Mouse (Mus musculus): ENCODE measurements around the gene Fryl. TPM values are rescaled to one million over a fixed set of nuclear protein-coding genes. Genes with fewer than 3 reads are reported as not detected.

Fryl gene
- polyA plus RNA-seq, 1 experiment from 2014 or later = 20.8 TPM

DNA sequence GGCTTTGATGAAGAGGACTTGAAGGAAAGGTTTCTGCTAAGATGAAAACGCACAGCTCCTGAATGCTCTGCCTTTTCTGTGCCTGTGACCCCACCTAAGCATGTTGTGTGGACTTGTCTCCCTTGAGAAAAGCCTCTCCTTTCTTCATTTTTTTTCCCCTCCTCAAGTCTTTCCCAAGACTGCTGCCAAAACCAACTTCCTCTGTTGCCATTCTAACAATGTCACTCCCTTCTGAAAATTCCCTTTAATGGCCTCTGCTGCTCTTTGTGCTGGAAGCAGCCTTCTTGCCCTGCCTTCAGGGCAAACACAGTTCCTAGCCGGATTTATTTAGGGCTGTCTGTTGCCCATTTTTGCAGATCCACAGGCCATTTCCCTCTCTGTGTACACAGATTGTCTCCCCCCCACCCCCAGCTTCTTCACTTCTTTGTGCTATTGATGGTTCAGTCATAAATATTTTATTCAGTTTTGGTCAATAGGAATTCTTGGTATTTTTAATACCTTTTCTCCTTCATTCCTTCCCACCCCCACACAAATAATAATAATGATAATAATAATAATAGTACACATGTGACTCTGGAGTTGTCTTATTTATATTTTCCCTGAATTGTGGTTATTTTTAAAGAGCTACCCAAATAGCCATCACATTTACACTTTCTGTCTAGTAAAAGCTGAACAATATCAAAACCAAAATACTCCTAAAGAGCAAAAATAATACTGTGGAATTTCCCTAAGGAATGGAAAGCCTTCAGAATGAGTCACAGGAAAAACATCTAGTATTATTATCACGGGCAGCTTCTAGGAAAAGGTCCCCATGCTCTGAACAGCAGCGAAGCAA lies 23.5 kb upstream of the Fryl start:
- Histone ChIP-seq H3K27me3 (ENCODE audit: control insufficient read depth, insufficient read depth, low read length) (no peaks in the 10 kb centered on the region), H3K9ac (ENCODE audit: low read length) (no peak overlapping the region), H3K9me3 (ENCODE audit: control insufficient read depth, low read length) (no peaks in the 10 kb centered on the region), H3K4me3 (ENCODE audit: low read depth, low read length) (no peak overlapping the region), H3K27ac (replicated peaks) (peak overlapping the region; percentile 30), H3K36me3 (ENCODE audit: control insufficient read depth, insufficient read depth, low read length) (no peaks in the 10 kb centered on the region), H3K4me1 (replicated peaks; ENCODE audit: control insufficient read depth, insufficient read depth) (peaks cover 6% of the 10 kb centered on the region; the same call in 1 of the 2 replicates), H3K4me2 (replicated peaks; ENCODE audit: low read depth) (no peak overlapping the region)
- TF ChIP-seq CTCF (IDR thresholded peaks at IDR 0.05; ENCODE audit: low read depth) (no peak), EP300 (optimal IDR thresholded peaks at IDR 0.05) (no peak)
- DNase-seq (ENCODE audit: low spot score) = no peak
- WGBS = 22% methylated on average over 4 of the region's 4 CpGs
- ATAC-seq (ENCODE audit: low FRiP score, low TSS enrichment) = no peak

DNA sequence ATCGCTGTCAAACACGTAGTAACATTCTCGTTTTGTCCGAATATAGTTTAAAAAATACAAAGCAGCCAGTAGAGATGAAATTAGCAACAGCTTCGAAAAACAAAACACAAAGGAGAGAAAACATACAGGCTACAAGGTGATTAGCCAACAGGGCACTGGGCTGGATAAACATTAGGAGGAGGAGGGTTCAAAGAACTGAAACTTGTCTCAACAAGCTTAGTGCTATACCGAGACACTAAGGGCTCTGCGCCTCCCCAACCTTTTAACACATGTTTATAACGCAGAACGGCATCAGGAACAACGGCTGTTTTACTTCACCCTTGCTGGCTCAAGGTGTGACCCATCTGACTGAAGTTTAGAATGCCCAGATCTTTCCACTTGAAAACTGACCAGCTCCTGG lies 22.8 kb upstream of the Fryl start:
- Histone ChIP-seq H3K4me2 (replicated peaks; ENCODE audit: low read depth) (no peak overlapping the region; the same call in 1 of the 2 replicates), H3K27ac (replicated peaks) (peak overlapping the region; percentile 30), H3K27me3 (ENCODE audit: control insufficient read depth, insufficient read depth, low read length) (no peaks in the 10 kb centered on the region), H3K9me3 (ENCODE audit: control insufficient read depth, low read length) (no peaks in the 10 kb centered on the region), H3K4me3 (ENCODE audit: low read depth, low read length) (no peak overlapping the region), H3K9ac (ENCODE audit: low read length) (no peak overlapping the region), H3K36me3 (ENCODE audit: control insufficient read depth, insufficient read depth, low read length) (no peaks in the 10 kb centered on the region), H3K4me1 (replicated peaks; ENCODE audit: control insufficient read depth, insufficient read depth) (peaks cover 6% of the 10 kb centered on the region; the same call in 1 of the 2 replicates)
- 33% methylated on average over 10 of the region's 10 CpGs for WGBS
- DNase-seq (ENCODE audit: low spot score) (no peak), ATAC-seq (ENCODE audit: low FRiP score, low TSS enrichment) (peak; percentile 59; the same call in 1 of the 2 replicates)
- TF ChIP-seq EP300 (optimal IDR thresholded peaks at IDR 0.05) (no peak), CTCF (IDR thresholded peaks at IDR 0.05; ENCODE audit: low read depth) (no peak)

DNA sequence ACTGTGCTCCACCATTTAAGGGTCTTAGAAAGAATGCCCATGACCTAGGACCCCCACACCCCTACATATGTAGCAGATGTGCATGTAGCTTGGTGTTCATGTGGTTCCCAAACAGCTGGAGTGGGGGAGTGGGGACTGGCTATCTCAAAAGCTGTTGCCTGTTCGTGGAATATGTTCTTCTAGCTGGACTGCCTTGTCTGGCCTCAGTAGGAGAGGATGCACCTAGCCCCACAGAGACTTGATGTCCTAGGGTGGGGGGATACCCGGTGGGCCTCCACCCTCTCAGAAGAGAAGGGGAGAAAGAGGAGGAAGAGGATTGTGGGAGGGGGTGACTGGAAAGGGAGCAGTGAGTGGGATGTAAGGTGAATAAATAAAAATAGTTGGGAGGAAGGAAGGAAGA lies 18.5 kb upstream of the Fryl start:
- no peaks in the 10 kb centered on the region for H3K27me3 ChIP-seq (ENCODE audit: control insufficient read depth, insufficient read depth, low read length)
- 79% methylated on average over 2 of the region's 2 CpGs for WGBS
- ATAC-seq (ENCODE audit: low FRiP score, low TSS enrichment) (no peak), DNase-seq (ENCODE audit: low spot score) (no peak)
- no peak overlapping the region for H3K4me2 ChIP-seq (replicated peaks; ENCODE audit: low read depth)
- no peak overlapping the region for H3K9ac ChIP-seq (ENCODE audit: low read length)
- peaks cover 5% of the 10 kb centered on the region; the same call in 1 of the 2 replicates for H3K4me1 ChIP-seq (replicated peaks; ENCODE audit: control insufficient read depth, insufficient read depth)
- no peaks in the 10 kb centered on the region for H3K36me3 ChIP-seq (ENCODE audit: control insufficient read depth, insufficient read depth, low read length)
- TF ChIP-seq EP300 (optimal IDR thresholded peaks at IDR 0.05) (no peak), CTCF (IDR thresholded peaks at IDR 0.05; ENCODE audit: low read depth) (no peak)
- H3K27ac ChIP-seq (replicated peaks) = no peak overlapping the region
- no peaks in the 10 kb centered on the region for H3K9me3 ChIP-seq (ENCODE audit: control insufficient read depth, low read length)
- no peak overlapping the region for H3K4me3 ChIP-seq (ENCODE audit: low read depth, low read length)

DNA sequence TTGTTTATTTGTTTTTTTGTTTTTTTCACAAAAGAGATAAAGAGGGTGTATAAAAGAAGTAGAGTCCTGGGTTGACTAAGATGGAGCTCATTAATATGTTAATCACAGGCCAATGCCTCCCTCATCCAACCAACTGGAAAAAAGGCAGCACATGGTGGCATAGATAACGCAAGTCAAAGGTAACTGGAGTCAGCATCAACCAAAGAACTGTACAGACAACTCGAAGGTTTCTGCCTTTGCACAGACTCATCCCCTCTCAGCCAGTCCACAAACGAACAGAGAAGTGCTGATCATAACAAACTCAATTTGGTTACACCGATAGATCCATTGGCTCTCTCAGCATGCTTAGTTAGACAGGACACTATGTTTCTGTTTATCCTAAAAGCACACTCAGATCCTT lies 16.8 kb upstream of the Fryl start:
- Histone ChIP-seq H3K4me3 (ENCODE audit: low read depth, low read length) (no peak overlapping the region), H3K4me1 (replicated peaks; ENCODE audit: control insufficient read depth, insufficient read depth) (no peaks in the 10 kb centered on the region), H3K36me3 (ENCODE audit: control insufficient read depth, insufficient read depth, low read length) (no peaks in the 10 kb centered on the region), H3K9ac (ENCODE audit: low read length) (no peak overlapping the region), H3K4me2 (replicated peaks; ENCODE audit: low read depth) (no peak overlapping the region), H3K27me3 (ENCODE audit: control insufficient read depth, insufficient read depth, low read length) (no peaks in the 10 kb centered on the region), H3K9me3 (ENCODE audit: control insufficient read depth, low read length) (no peaks in the 10 kb centered on the region), H3K27ac (replicated peaks) (no peak overlapping the region)
- WGBS = 85% methylated on average over 4 of the region's 4 CpGs
- ATAC-seq (ENCODE audit: low FRiP score, low TSS enrichment) (no peak), DNase-seq (ENCODE audit: low spot score) (no peak)
- TF ChIP-seq CTCF (IDR thresholded peaks at IDR 0.05; ENCODE audit: low read depth) = no peak

DNA sequence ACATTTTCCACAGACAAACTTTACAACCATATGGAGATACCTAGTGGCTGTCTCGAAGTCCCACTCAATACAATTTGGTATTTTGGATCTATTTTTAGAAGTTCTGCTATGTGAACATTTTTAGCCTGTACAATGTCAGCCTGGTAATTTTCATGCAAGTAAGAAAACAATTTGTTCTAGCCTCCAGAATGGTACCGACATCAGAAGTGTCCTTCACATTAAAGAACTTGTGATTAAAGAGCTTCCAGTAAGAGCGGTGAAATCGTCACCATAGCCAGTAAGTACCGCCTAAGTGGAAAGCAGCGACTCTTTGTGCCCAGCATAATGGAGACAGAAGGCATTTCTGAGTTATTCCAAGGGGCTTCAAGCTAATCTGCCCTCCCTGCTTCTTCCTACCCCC lies 14.2 kb upstream of the Fryl start:
- no peak for TF ChIP-seq EP300 (optimal IDR thresholded peaks at IDR 0.05)
- no peak for TF ChIP-seq CTCF (IDR thresholded peaks at IDR 0.05; ENCODE audit: low read depth)
- Histone ChIP-seq H3K27me3 (ENCODE audit: control insufficient read depth, insufficient read depth, low read length) (no peaks in the 10 kb centered on the region), H3K4me1 (replicated peaks; ENCODE audit: control insufficient read depth, insufficient read depth) (no peaks in the 10 kb centered on the region), H3K9ac (ENCODE audit: low read length) (no peak overlapping the region), H3K4me3 (ENCODE audit: low read depth, low read length) (no peak overlapping the region), H3K9me3 (ENCODE audit: control insufficient read depth, low read length) (no peaks in the 10 kb centered on the region), H3K36me3 (ENCODE audit: control insufficient read depth, insufficient read depth, low read length) (no peaks in the 10 kb centered on the region), H3K4me2 (replicated peaks; ENCODE audit: low read depth) (no peak overlapping the region), H3K27ac (replicated peaks) (no peak overlapping the region)
- ATAC-seq (ENCODE audit: low FRiP score, low TSS enrichment) (no peak), DNase-seq (ENCODE audit: low spot score) (no peak)
- 56% methylated on average over 6 of the region's 6 CpGs for whole genome bisulfite sequencing

DNA sequence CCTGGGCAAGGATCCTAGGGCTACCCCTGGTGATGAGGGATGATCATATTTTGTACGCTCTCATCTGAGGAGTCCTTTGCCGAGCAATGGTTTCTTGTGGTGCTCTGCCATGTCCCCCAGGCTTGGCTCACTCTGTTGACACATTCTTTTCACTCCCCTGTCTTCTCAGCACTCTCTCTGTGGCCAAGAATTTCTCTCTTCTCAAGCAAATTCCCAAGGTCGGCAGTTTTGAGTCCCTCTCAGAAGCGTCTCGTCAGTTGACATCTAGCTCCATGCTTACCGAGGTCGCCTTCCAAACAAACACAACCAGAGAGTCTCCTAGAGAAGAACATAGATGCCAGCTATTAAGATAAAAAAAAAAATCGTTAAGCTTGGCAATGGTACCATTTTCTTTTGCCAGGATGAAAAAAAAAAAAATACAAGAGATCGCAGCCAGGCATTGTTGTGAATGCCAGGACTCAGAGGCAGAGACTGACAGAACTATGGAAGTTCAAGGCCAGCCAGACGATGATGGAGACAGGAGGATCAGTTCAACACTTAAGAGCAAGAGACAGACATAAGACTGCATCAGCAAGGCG lies 12.3 kb upstream of the Fryl start:
- H3K36me3 ChIP-seq (ENCODE audit: control insufficient read depth, insufficient read depth, low read length) = no peaks in the 10 kb centered on the region
- H3K27me3 ChIP-seq (ENCODE audit: control insufficient read depth, insufficient read depth, low read length) = no peaks in the 10 kb centered on the region
- H3K27ac ChIP-seq (replicated peaks) = no peak overlapping the region
- no peak overlapping the region for H3K4me3 ChIP-seq (ENCODE audit: low read depth, low read length)
- H3K4me1 ChIP-seq (replicated peaks; ENCODE audit: control insufficient read depth, insufficient read depth) = no peaks in the 10 kb centered on the region
- WGBS = 67% methylated on average over 11 of the region's 11 CpGs
- no peak overlapping the region for H3K9ac ChIP-seq (ENCODE audit: low read length)
- H3K4me2 ChIP-seq (replicated peaks; ENCODE audit: low read depth) = no peak overlapping the region
- TF ChIP-seq EP300 (optimal IDR thresholded peaks at IDR 0.05) = no peak
- TF ChIP-seq CTCF (IDR thresholded peaks at IDR 0.05; ENCODE audit: low read depth) = no peak
- DNase-seq (ENCODE audit: low spot score) (no peak), ATAC-seq (ENCODE audit: low FRiP score, low TSS enrichment) (no peak)
- H3K9me3 ChIP-seq (ENCODE audit: control insufficient read depth, low read length) = no peaks in the 10 kb centered on the region
